Mouse (Mus musculus): Measurements from ENCODE around the gene Errfi1.

The Errfi1 gene

GRCm38 (mm10) chr4:150913743-150914142, 60.0 kb downstream of the Errfi1 start:
- peak; percentile 18 for DNase-seq (ENCODE audit: extremely low spot score, low spot score)

GRCm38 (mm10) chr4:150914290-150914733, 60.6 kb downstream of the Errfi1 start, which contains the start of the genes Park7 and Tnfrsf9:
TSS of gene Park7 (minus strand) at chr4:150914437.
TSS of gene Tnfrsf9 (plus strand) at chr4:150914562.
- DNase-seq (ENCODE audit: extremely low spot score, low spot score), result peak; percentile 96

- DNase-seq (ENCODE audit: extremely low spot score, low spot score), result no peak
Measured at GRCm38 (mm10) chr4:150915181-150915906, 61.6 kb downstream of the Errfi1 start.

- DNase-seq (ENCODE audit: extremely low spot score, low spot score), result no peak
Measured at GRCm38 (mm10) chr4:150917336-150918027, 63.8 kb downstream of the Errfi1 start.
